Mouse (Mus musculus) frontal cortex, postnatal 10 days (tissue): ENCODE measurements around the gene Disp2.
A peak's percentile ranks its signal among the peaks of the same experiment; 100 is the strongest.

ENCODE experiments used
- DNase-seq, 2 experiments: peaks; one replicate each; pipeline ENCODE4 v3.0.0; 2022; ENCODE audit warnings: low spot score in 2 of 2, mixed read lengths in 1 of 2

Disp2 gene

DNA sequence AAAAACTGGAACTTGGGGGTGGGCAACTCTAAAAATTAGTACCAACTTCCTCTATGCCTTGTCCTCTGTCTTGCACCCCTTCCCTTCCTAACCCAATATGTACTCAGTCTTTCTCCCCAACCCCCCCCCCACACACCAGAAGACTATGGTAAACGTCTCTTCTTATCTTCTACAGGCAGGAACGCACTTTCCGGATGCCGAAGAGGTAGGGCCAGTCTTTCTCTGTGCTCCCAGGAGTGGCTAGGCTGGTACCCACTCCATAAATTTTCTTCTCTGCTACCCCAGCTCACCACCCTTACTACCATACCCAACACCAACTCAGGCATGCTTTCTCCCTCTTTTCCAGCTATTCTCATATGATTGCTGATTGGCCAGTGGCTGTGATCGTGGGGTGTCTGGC, 7.0 kb downstream of the Disp2 start:
- DNase-seq: no peak

DNA sequence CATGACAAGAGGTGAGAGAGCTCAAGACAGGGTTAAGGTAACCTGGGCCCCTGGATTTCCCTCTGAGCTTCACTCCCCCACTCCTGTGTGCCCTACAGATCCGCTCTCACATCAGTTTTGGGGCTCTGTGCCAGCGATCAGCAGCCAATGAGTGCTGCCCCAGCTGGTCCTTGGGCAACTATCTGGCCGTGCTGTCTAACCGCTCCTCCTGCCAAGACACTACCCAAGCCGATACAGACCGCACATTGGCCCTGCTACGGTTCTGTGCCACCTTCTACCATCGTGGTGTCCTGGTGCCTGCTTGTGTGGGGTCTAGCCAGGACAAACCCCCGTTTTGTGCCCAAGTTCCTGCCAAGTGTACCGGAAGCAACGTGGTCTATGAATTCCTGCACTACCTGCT, 10.0 kb downstream of the Disp2 start:
- no peak for DNase-seq

DNA sequence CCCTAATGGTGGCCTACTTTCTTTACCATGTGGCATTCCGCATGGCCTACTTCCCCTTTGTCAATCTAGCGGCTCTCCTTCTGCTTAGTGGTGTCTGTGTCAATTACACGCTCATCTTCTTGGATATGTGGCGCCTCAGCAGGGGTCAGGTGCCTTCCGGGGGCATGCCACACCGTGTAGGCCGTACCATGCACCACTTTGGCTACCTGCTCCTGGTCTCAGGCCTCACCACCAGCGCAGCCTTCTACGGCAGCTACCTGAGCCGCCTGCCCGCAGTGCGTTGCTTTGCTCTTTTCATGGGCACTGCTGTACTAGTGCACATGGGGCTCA, 10.7 kb downstream of the Disp2 start:
- DNase-seq: no peak

DNA sequence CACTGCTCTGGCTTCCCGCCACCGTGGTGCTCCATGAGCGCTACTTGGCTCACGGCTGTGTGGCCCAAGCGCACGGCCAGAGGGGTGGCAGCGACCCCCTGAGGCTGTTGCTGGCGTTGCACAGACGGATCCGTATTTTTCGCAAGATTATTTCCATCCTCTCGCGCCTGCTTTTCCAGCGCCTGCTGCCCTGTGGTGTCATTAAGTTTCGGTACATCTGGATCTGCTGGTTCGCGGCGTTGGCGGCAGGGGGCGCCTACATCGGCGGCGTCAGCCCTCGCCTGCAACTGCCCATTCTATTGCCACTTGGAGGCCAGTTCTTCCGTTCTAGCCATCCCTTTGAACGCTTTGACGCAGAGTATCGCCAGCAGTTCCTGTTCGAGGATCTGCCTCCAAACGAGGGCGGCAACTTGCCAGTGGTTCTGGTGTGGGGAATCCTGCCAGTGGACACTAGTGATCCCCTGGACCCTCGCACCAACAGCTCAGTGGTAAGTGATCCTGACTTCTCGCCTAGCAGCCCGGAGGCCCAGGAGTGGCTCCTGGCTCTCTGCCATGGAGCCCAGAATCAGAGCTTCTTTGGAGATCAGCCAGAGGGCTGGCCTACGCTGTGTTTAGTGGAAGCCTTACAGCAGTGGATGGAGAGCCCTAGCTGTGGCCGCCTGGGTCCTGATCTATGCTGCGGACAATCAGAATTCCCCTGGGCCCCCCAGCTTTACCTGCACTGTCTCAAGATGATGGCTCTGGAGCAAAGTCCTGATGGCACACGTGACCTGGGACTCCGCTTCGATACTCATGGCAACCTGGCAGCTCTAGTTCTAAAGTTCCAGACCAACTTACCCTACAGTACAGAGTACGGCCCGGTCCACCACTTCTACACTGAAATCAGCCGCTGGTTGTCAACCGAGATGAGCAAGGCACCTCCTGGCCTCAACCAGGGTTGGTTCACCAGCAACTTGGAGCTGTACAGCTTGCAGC, 11.3 kb downstream of the Disp2 start:
- peak; percentile 57 to 61 for DNase-seq

DNA sequence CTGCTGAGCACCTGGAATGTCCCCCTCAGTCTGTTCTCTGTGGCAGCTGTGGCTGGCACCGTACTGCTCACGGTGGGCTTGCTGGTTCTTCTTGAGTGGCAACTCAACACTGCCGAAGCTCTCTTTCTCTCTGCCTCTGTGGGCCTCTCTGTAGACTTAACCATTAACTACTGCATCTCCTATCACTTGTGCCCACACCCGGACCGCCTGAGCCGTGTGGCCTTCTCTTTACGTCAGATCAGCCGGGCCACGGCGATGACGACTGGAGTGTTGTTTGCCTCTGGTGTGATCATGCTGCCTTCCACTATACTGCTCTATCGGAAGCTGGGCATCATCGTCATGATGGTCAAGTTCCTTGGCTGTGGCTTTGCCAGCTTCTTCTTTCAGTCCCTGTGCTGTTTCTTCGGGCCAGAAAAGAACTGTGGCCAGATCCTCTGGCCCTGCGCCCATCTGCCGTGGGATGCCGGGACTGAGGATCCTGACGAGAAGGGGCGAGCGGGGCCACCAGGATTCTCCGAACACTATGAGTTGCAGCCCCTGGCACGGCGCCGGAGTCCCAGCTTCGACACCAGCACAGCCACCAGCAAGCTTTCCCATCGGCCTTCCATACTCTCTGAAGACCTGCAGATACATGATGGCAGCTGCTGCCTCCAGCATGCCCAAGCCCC, 12.2 kb downstream of the Disp2 start:
- no peak for DNase-seq

DNA sequence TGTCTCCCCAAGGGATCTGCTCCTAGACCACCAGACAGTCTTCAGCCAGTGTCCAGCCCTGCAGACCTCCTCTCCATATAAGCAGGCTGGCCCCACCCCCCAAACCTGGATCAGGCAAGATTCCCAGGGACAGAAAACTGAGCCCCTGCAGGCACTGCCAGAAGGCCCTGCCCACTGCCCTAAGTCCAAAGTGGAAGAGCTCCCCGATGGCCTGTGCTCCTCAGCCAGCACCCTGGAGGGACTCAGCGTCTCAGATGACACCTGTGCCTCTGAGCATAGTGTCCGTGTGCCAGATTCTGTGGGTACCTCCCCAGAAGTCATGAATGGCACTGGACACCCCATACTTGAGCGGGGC, 12.7 kb downstream of the Disp2 start:
- DNase-seq: no peak

DNA sequence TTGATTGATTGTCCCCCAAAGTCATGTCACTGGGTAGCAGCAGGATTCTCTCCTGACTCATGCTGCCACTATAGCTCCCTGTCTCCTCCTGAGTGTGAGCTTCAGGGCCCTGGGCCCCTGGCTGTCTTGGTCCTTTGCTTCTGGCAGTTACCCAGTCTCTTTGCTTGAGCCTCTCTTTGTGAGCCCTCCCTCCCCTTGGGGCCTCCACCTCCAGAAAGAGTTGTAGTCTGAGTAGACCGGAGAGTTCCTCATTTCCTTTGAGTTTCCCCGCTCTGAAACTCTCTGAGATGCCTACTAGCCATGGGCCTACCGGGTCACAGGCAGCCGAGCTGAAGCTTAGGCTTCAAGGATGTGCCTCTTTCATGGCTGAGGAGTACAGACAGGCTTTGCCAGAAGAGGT, 14.1 kb downstream of the Disp2 start:
- no peak for DNase-seq

DNA sequence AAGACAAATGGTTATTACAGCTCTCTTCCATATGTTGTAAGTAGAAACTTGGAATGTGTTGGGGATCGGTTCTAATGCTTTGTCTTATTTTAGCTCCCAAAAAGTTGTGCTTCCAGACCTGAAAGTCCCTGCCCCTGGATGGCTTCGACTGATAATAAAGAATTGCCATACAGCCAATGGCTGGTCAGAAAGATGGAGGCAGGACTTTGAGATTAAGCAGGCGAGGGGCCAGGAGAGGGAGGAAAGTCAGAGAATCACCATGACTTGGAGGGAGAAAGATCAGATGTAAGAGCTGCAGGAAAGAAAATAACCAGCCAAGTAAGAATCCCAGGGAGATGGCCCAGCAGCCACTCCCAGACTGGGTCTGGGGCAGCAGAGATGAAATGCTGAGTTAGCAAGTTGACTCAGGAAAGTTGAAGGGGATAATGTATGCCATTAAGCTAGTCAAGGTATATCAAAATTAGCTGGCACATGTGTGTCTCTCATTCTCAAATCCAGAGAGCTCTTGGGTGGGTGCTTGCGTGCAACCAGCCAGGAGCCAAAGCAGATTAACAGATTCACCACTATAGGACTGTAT, 23.1 kb downstream of the Disp2 start:
- DNase-seq: no peak

DNA sequence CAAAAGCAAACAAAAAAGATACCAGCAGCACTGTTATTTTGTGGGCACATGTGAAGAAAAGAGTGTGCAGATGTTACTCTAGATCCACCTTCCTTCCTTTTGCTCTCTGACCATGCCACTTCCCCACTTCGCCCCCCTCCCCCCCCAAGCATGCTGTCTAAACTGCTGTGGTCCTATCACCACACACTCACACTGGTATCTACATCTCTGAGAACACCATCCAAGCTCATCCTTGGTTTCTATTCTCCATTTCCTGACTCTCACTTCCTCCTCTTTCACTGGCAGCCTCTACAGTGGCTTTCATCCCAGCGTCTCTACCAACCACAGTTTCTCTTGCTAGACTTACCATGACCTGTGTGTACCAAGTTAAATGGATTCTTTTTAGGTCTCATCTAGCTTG, 25.0 kb downstream of the Disp2 start:
- no peak for DNase-seq

DNA sequence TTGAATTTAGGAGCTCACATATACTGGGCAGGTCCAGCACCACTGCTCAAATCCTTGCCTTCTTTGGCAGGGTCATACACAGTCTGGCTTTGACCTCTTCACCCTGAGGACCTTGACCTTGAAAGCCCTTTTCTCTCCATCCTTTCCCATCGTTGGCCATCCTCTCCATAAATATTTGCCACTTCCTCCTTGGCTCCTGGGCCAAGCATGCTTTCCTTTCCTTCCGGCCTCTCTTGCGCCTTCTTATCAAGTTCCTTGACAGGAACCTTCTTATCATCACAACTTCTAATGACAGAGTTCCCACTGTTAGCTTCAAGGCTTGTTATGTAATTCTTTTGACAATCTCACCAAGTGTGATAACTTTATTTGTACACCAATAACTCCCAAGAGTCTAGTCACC, 25.6 kb downstream of the Disp2 start:
- DNase-seq: no peak

DNA sequence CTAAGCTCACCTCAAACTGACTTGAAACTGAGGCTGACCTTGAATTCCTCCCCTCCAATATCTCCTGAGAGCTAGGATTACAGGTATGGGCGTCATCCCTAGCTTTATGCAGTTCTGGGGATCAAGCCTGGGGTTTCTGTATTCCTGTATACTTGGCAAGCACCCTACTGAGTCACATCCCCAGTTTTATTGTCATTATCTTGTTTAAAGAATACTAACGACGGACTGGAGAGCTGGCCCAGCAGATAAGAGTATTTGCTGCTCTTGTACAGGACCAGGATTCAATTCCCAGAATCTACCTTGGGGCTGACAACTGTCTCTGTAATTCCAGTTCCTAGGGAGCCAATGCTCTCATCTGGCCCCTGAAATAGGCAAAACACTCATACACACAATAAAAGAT, 26.2 kb downstream of the Disp2 start:
- no peak for DNase-seq

DNA sequence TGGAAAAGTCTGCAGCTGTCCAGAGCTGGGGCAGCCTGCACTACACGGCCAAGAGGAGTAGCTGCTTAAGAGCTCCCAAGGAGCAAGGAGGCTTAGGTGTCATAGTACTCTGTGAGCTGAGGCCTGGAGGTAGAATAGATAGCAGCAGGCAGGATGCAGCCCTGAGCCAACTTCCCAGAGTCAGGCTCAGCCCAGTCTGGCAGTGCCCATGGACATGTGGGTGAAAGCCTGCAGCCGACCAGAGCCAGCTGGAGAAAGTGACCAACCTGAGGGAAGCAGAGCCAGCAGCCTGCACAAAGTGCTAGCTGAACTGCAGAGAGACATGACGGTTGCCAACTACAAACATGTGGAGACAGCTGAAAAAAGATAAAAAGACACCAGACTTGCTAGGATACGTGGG, 27.3 kb downstream of the Disp2 start:
- no peak for DNase-seq

DNA sequence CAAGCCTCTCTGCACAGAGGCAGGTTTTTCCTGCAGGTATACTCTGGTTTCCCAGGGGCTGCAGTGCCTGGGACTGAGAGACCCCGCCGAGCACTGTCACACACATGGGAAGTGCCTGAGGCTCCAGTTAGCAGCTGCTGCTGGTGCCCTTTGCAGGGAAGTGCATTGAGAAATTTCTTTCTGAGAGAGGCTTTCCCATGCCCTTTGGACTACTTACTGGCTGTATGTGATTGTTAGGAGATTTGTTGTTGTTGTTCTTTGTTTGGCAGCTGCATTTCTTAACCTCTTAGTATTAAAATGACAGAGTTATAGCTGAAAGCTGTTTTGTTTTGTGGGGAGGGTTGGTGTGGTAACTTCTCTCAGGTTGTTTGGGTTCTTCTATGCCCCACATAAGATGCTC, 31.3 kb downstream of the Disp2 start:
- no peak for DNase-seq

DNA sequence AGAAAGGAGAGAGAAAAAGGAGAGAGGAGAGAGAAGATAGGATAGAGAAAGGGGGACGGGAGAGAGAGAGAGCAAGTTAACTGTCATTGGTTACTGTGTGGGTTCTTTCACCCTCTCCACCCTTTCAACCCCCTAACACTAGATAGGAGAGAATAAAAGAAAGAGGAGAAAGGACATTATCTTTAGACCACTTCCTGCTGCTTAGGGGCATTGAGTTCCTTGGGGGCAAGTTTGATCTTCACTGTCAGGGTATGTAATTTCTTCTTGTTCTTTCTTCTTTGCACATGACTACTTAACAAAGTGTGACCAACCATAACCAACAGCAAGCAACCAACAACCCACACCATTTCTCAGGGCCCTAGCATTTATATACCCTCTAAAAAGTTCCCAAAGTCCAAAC, 33.2 kb downstream of the Disp2 start:
- no peak for DNase-seq

DNA sequence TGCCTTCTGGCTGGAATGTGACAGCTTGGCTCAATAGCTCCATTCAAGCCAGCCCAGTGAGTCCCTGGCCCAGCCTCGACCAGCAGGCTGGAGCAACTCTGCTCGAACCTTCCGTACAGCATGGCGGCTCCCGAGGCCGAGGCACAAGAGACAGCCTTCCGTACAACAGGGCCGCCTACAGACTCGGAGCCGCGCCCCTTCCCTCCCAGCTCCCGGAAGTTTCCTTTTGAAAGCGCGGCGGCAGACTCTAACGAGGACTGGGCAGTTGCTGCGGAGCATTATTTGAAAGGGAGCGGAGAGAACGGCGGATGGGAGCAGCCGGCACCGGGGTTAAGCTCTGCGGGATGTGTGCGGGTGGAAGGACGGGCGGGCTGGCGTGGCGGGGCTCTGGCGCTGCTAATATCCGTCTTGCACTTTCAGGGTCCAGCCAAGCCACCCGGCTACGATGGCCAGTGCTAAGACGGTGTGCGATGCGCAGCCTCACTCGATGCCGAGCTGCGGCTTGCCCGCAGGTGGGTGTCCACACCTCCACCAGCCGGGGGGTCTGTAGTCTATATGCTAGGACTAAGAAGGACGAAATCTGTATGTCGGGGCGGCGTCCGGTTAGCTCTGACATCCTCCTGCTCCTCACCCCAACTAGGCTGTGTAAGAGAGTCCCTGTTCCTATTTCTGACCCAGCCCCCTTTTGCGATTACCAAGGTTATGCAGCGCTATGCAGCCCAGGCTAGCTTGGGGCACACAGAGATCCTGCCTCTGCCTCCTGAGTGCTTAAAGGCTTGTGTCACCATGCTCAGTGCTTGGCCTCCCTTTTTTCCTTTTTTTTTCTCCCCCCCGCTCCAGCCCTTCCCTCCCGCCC, 34.7 kb downstream of the Disp2 start, which contains the start of gene Knstrn:
TSS of gene Knstrn (plus strand) at position 23 of the 856 bp plus-strand sequence.
- DNase-seq: peak; percentile 79 to 81

DNA sequence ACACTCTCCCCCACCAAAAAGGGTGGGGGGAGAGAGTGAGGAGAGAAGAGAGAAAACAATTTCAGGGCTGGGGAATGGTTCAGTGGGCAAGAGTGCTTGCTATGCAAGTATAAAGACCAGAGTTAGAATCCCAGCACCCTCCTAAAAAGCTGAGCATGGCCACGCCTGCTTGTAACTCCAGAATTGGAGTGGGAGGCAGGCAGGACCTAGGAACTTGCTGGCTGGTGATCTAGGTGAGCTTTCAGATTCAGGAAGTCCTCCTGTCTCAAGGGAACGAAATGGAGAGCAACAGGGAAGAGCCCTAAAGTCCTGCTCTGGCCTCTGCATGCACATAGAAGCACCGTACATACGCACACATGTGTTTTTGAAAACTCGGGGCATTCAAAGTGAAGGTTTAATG, 43.3 kb downstream of the Disp2 start:
- no peak for DNase-seq

DNA sequence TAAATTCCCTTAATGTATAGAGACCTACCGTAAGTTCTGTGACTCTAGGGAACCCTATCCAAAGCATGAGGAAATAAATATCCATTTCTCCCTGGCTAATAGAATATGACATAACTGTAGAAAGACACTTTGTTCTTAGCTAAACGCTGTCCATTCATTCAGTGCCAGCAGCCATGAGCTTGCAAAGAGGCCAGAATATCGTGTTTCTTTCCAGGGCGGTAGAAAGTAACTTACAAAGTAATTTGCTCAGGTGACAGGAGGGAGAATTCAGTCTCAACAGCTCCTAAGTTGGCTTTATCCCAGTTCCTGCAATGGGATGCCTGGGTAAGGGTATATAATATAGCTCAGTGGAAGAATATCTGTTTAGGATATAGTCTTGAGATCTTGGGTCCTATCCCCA, 44.9 kb downstream of the Disp2 start:
- no peak for DNase-seq

DNA sequence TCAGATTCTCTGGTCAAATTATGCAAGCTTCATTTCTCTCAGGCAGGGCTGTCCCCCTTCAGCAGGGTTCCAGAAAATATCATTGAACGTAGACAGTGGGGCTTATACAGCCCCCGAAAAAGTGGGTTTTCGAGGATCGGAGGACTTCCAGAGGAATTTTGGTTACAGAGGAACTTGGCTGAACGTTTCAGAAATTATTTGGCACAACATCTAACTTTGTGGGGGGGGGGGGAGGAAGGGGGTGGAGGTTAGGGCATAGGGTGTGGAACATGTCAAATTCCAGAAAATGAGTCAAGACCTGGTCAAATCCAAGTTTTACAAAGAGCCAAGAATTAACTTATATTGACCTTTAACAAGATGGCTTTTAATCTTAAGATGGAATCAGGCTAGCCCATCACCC, 49.6 kb downstream of the Disp2 start:
- no peak for DNase-seq

DNA sequence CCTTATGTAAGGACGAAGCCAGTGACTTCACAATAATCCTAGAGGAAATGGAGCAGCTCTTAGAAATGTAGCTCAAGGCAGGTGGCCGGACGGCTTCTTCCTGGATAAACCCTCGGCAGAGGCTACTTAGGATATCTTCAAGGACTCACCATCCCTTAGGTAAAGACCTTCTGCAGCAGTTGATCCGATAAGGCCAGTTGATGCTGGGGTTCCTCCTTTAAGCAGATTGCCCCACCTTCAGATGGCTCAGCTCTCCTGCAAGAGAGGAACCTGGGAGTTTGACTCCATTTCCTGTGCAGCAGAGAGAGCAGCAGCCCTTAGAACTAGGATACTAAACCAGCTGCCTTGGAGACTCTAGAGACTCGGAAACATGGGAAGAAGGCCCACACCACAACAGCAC, 54.5 kb downstream of the Disp2 start:
- no peak for DNase-seq

DNA sequence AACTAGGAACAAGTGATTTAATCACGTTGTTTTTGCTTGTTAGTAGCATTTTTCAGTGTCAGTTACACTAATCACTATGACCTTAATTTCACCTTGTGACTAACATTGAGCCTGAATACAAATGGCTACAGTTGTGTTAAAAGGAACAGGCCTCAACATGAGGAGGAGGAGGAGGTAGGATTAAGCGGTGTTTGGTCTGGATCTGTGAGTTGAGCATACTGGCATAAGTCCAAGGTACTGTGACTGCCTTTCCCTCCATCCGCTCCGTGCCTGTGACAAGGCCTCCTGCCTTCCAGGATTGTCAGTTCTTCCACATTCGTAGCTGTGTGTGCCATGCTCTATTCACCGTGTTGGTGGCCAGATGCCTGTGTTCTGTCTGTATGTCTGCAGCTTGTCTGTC, 55.6 kb downstream of the Disp2 start:
- DNase-seq: no peak

DNA sequence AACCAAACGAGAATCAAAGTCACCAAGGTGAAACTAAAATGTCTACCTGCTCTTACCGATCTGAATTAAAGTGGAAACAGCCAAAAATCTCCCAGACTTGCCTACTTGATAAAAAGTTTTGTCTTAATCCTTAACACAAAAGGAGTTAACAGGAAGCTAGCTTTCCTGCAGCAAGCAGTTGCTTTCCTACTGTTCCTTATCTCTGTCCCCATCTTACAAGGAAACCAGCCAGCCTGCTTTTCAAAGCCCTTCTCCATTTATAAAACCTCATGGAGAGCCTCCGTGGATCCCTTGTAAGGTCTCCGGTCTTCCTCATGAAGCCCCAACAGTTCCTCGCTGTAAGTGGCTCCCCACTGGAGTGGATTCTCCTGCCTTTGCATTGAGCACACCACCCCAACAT, 58.8 kb downstream of the Disp2 start:
- DNase-seq: no peak

DNA sequence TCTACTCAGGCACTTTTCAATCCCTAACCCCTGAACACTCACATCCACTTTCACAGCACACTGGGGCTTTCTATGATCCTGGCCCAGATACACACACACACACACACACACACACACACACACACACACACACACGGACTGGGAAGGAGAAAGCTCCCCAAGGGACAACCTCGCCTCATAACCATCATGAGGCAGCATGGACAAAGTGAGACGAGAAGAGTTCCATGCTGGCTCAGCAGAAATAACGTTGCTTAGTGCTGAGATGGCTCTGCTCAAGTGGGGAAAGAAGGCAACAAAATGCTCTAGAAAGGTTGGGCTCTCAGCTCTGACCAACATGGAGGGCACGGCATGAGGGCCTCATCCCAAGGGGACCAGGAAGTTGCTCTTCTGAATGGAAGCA, 61.7 kb downstream of the Disp2 start:
- no peak for DNase-seq
